In genomic region chr14:30363487-30364167, GRCm38 (mm10) we compare ENCODE assay signal across 14 mouse cellular contexts.
"Had no signal": no experiment of that assay in that cellular context is flagged by ENCODE, and none has a peak within 500 bp of the region (broad histone marks: within the 10 kb centered on the region; RNA-seq: fewer than 3 reads in every experiment).

No protein-coding gene starts in this region.

- H3K27me3 ChIP-seq: liver, embryonic 13.5 days; liver, embryonic 15.5 days; midbrain, embryonic 13.5 days; midbrain, embryonic 15.5 days; neural tube, embryonic 12.5 days; stomach, embryonic 15.5 days had no signal

- H3K9ac ChIP-seq: liver, embryonic 13.5 days; liver, embryonic 15.5 days; liver, postnatal 0 days; midbrain, embryonic 13.5 days; midbrain, embryonic 15.5 days; neural tube, embryonic 12.5 days; stomach, embryonic 15.5 days had no signal

- H3K27ac ChIP-seq: liver, embryonic 13.5 days; liver, embryonic 15.5 days; midbrain, embryonic 13.5 days; midbrain, embryonic 15.5 days; neural tube, embryonic 12.5 days; stomach, embryonic 15.5 days; stomach, postnatal 0 days had no signal

- H3K4me3 ChIP-seq: liver, embryonic 13.5 days; liver, embryonic 15.5 days; megakaryocyte, embryonic 14.5 days; midbrain, embryonic 13.5 days; midbrain, embryonic 15.5 days; neural tube, embryonic 12.5 days; stomach, embryonic 15.5 days had no signal

- H3K4me2 ChIP-seq: liver, embryonic 11.5 days; liver, embryonic 13.5 days; liver, embryonic 15.5 days; midbrain, embryonic 11.5 days; midbrain, embryonic 13.5 days; midbrain, embryonic 15.5 days; neural tube, embryonic 12.5 days; stomach, embryonic 15.5 days had no signal

- H3K36me3 ChIP-seq: liver, embryonic 13.5 days; liver, embryonic 15.5 days; midbrain, embryonic 13.5 days; midbrain, embryonic 15.5 days; neural tube, embryonic 12.5 days; stomach, embryonic 15.5 days had no signal

- DNase-seq: liver, embryonic 13.5 days; right cerebral cortex, postnatal 14 days; thymus, adult 2 months; thymus, postnatal 25 days had no signal

- H3K9me3 ChIP-seq: liver, embryonic 13.5 days; liver, embryonic 15.5 days; megakaryocyte, embryonic 14.5 days; midbrain, embryonic 13.5 days; midbrain, embryonic 15.5 days; neural tube, embryonic 12.5 days; stomach, embryonic 15.5 days had no signal

- ATAC-seq: liver, postnatal 0 days; midbrain, embryonic 13.5 days; midbrain, embryonic 15.5 days had no signal

- H3K4me1 ChIP-seq: liver, embryonic 13.5 days; liver, embryonic 15.5 days; megakaryocyte, embryonic 14.5 days; midbrain, embryonic 13.5 days; midbrain, embryonic 15.5 days; neural tube, embryonic 12.5 days; stomach, embryonic 15.5 days had no signal
